Mouse (Mus musculus) adrenal gland, postnatal 14 days (tissue): Measurements from ENCODE around the gene Tnnt1. TPM values are rescaled to one million over a fixed set of nuclear protein-coding genes. Genes with fewer than 3 reads are reported as not detected.
A peak's percentile ranks its signal among the peaks of the same experiment; 100 is the strongest.

Source experiments
- DNase-seq: peaks from one replicate; pipeline ENCODE4 v3.0.0; 2021; ENCODE audit warnings: mixed read lengths
- total RNA-seq: library from RNA; stranded (reverse); gene quantifications from 2 replicates; pipeline ENCODE4 v1.2.3, GENCODE M21; 2021

The Tnnt1 gene
- total RNA-seq, 1 experiment from 2014 or later: 2.0 TPM

GRCm38 (mm10) chr7:4497271-4497903 is 18.8 kb downstream of the Tnnt1 start:
- DNase-seq: no peak

- DNase-seq: peak; percentile 46
Observed at GRCm38 (mm10) chr7:4496468-4496867, 19.7 kb downstream of the Tnnt1 start.

DNA sequence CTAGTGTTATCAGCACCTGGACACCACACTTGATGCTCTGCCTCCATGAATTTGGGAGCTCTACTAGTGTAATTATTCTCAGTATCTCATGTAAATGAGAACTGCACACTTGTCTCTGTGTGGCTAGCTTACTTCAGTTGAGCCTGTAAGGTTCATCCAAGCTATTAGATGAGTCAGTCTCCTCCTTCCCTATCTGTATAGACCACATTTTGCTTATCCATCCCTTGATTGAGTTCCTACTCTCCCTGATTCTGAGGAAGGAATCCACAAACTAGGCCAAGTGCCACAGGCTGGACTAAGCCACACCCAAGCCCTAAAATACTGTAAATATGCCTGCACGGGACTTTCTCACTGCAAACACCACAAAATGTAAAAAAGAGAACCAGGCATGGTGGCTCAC is 22.2 kb downstream of the Tnnt1 start:
- DNase-seq: no peak

- no peak for DNase-seq
Observed at GRCm38 (mm10) chr7:4492284-4493224, 23.6 kb downstream of the Tnnt1 start.

DNA sequence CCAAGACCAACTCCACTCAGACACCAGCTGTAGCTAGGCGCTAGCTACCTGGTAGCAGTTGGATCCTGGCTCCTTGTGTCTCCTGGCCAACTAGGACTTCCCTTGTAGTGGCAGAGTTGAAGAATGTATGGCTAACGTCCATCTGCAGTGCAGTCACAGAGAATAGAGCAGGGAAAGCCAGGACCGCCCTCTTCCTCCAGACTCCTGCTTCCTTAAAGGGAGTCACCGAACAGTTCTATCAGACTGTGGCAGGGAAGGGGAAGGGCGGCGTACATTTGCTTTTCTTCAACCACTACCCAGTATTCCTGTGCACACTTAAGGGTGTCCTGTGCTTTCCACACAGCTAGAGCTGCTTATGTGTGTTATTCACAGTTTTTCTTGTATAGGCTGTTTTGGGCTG is 24.9 kb downstream of the Tnnt1 start:
- no peak for DNase-seq

- no peak for DNase-seq
Observed at GRCm38 (mm10) chr7:4482281-4482680, 33.9 kb downstream of the Tnnt1 start.

- peak; percentile 61 for DNase-seq
Observed at GRCm38 (mm10) chr7:4479674-4480073, 36.5 kb downstream of the Tnnt1 start.

- DNase-seq: no peak
Observed at GRCm38 (mm10) chr7:4478796-4479291, 37.3 kb downstream of the Tnnt1 start.

DNA sequence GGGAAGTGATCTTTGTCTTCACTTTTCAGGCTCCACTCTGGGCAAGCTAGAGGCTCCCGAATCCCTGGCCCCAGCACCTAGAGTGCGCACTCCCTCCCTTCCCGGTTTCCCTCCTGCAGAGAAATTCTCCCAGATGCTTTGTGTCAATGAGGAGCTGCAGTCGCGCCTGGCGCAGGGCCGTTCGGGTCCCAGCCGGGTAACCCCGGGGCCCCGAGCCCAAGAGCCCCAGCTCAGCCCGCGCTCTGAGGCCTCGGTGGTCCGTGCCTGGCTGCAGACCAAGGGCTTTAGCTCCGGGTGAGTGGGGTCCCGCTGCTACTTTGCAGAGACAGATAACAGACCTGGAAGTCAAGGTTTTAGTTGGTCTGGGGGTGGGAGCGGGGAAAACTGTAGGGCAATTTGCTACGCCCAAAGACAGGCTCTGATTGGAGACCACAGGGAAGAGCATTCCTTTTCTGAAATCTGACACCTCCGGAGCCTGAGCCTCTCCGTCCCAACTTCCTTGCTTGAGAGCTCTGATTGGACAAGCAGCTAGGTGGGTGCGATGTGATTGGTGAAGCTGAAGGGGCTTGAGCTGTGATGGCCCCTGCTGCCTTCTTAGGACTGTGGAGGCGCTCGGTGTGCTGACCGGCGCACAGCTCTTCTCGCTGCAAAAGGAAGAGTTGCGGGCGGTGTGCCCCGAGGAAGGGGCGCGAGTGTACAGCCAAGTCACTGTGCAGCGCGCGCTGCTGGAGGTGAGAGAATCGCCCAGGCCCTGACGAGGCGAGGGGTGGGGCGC is 38.0 kb downstream of the Tnnt1 start:
- peak; percentile 87 for DNase-seq

DNA sequence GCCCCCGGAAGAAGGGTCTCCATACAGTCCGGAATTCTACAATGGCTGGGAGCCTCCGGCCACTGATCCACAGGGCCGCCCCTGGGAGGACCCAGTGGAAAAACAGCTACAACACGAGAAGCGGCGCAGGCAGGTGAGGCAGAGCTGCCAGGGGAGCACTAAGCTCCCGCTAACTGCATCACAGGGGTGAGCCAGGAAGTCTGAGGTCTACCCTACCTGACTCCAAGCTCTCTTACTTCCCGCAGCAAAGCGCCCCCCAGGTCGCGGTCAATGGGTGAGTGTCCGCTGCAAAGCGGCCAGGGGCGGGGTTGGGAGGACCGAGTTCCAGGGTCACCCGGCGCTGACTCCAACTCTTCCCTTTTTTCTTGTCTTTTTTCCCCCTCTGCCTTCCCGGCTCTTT is 42.2 kb downstream of the Tnnt1 start:
- DNase-seq: no peak

- peak; percentile 90 for DNase-seq
Observed at GRCm38 (mm10) chr7:4471179-4471555, 45.0 kb downstream of the Tnnt1 start.

- peak; percentile 78 for DNase-seq
Observed at GRCm38 (mm10) chr7:4470275-4471178, 45.7 kb downstream of the Tnnt1 start.

- DNase-seq: no peak
Observed at GRCm38 (mm10) chr7:4467801-4468200, 48.4 kb downstream of the Tnnt1 start.

GRCm38 (mm10) chr7:4464194-4464824 is 51.9 kb downstream of the Tnnt1 start:
- no peak for DNase-seq

- no peak for DNase-seq
Observed at GRCm38 (mm10) chr7:4460576-4461434, 55.4 kb downstream of the Tnnt1 start, which contains the start of gene Eps8l1. Eps8l1 (plus strand) TSS chr7:4460674.
